Mouse (Mus musculus) layer of hippocampus, adult 18-20 months (tissue): ENCODE results near the gene Dhx33. TPM values are rescaled to one million over a fixed set of nuclear protein-coding genes. Genes with fewer than 3 reads are reported as not detected.

Experiments used
- DNase-seq, 2 experiments: peaks; one replicate each; pipeline ENCODE4 v3.0.0; 2022; ENCODE audit warnings: low spot score in 2 of 2
- long read RNA-seq: library from polyadenylated mRNA; stranded (forward); transcript quantifications from one replicate; pipeline ENCODE4 v2.0.0, GENCODE M21; 2021
- total RNA-seq, 2 experiments: library from RNA; stranded (reverse); gene quantifications; 2 replicates each; pipeline ENCODE4 v1.2.3; 2021

Dhx33 gene
- total RNA-seq, result 10 to 100 TPM; 62.4 to 63.8 TPM
- long read RNA-seq, full-length matches to known transcripts, result 29 of 49 reads
- long read RNA-seq, partial matches to known transcripts, result 6 of 49 reads
- long read RNA-seq, other reads (novel, unspliced or antisense), result 14 of 49 reads

DNA sequence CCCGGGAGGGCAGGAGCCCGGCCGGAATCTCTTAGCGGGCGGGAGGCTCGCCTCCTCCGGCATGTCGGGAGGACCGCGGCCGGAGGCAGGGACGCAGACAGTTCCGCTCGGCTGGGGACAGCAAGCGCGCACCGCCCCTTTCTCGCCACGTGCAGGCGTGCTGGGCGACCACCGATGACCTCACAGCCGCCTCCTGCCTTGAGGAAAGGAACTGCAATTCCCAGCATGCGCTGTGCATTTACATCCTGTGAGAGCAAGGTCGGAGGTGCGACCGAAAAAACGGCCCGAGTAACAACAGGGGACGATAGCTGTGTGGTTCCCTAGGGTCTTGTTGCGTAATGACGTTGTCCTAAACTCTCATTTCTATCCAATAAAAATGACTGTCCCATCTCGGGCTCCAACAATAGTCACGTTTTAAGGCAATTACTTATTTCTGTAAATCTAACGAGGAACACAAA, at the start of gene Dhx33:
Gene Dhx33, minus strand, starts transcription at position 122 of the 458 bp plus-strand sequence.
- DNase-seq, result peak; percentile 96 to 99

DNA sequence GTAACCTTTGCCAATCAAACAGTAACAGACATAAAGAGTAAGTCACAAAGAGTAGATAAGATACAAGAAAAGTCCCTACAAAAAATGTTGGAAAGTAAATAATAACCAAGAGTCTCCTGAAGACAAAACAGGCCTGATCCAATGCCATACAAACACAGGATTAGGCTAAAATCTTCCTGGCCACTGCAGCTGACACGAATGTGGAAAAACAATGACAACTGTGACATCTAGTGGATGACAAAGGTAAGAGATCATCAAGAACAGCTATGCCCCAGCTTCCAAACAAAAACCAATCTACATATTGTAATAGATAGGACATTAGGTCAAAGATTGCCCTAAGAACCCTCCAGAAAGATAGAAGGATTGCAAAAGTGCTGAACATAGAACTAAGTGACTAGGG, 48.3 kb upstream of the Dhx33 start:
- DNase-seq, result peak in 1 of 2 experiments; percentile 53

DNA sequence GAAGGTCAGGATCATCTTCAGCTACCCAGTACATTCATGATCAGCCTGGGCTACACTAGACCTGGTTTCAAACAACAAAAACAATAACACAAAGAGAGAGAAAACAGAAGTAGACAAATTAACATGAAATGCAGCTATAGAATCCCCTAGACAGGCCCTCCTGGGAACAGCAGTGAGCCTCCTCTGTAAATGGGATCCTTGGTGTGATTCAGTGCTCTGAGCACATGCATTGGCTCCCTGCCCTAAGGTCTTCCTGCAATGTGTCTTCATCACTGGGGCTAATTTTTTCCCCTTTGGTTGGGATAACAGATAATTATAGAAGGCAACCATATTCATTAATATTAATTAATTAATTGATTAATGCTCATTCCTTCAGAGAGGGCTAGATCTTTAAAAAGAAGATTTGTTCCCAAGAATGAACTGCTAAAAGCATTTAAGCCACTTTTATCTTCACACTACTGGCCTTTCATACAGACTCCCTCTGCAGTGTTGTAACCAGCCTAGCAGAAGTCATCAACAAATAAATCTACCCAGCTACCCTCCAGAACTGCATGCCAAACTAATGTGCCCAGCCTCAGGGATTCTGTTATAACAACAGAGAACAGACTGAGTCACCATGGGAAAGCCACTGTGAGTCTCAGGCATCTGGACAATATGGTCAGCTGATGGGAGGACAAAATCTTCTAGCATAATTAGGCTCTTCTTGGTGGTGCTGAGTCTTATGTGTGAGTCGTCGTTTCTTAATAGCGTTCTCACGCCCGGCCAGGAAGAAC, 35.5 kb upstream of the Dhx33 start:
- DNase-seq, result no peak

DNA sequence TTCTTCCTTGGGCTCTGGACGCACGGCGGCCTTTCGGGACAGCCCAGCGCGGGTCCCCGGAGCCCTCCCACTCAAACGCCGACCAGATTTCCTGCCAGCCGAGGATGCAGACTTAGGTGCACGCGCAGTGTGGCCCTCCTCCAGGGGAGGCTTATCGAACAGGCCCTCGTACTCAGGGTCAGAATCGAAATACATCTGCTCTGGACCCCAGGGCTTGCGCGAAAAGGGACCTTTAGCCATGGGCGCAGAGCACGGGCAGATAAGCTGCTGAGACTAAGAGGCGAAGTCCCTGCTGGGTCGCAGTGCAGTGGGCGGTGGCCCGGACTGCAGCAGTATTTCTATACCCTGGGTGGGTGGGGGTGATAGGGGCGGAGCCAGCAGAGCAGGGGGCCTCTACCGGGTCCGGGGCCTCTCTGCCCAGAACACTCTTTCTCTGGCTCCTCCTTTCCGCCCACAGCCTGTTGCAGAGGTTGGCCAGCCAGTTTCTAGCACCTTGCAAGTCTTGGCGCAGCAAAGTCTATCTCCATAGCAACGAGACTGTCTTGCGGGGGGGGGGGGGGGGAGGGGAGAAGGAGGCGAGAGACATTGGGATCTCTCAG, 29.0 kb upstream of the Dhx33 start, which contains the start of gene 6330403K07Rik:
Gene 6330403K07Rik, minus strand, starts transcription at position 351 of the 599 bp plus-strand sequence.
- DNase-seq, result peak; percentile 49 to 63

DNA sequence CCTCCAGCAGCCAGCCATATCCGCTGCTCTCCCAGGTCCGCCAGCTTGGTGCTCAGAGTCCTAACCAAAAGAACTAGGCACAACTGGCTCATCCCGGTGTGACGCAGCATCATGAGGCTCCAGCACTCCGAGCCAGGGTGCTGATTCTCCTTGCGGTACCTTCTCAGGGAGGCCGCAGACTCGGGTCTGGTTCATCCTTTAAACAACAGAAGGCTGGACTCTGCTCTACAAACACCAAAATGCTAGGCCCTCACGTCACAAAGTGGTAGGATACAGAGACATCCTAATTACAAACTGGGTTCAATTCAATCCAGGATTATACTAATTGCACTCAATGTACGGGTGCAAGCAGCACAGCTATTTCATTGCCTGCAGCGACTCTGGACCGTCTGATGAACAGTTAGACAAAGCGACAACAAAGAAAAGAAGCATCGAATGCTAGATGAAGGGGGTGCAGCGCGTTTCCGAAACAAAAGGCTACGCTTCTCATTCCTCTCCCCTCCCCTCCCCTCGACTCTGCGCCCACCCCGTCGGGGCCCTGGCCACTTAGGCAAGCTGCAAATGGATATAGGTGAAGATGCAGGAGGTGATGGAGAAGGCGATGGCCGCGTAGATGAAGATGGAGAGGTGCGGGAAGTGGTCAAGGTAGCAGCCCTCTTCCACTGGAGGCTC, 28.4 kb upstream of the Dhx33 start:
- DNase-seq, result peak; percentile 40 to 59

DNA sequence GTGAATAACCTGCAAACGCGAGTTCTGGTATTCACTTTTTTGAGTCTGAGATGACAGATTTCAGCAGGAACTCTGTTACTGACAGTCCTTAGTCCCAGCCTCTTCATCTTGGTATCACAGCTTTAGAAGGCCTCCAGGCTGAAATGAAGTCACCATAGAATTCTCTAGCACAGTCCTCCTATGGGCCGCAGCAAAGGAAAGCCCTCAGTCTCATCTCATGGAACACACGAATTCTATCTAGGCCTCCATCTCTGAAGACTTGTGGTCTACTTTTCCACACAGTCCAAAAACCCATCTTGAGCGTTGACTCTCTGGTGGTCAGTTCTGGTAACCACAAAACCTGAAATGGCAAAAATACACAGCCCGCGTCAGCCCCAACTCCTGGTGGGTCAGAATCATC, 27.8 kb upstream of the Dhx33 start:
- no peak for DNase-seq

DNA sequence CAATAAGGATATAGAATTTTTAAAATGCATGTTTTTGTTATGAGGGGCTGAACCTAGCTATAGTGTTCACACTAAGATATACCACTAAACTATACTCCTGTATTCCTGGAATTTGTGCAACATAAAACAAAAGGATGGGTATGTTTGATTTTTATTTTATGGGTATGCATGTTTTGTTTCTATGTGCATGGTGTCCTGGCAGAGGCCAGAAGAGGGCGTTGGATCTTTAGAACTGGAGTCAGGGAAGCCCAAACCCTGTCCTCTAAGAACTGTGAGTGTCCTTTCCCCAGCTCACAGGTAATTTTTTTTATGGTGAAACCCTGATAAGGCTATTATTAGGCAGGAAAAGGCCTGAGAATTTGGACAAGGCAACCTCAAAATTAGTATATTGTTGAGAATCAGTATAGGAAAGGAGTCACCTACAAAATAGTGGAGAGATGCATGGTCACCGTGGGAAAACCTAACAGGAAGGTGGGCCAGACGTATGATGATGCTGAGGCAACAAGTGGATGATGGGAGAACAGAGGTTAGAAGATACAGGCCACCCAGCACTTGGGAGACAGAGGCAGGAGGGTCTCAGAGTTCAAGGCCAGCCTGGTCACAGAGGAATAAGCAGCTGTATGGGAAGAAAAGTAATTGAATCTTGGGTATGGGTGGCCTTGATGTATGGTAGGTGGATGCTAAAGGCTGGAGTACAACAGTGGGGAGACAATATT, 25.3 kb upstream of the Dhx33 start:
- DNase-seq, result no peak

DNA sequence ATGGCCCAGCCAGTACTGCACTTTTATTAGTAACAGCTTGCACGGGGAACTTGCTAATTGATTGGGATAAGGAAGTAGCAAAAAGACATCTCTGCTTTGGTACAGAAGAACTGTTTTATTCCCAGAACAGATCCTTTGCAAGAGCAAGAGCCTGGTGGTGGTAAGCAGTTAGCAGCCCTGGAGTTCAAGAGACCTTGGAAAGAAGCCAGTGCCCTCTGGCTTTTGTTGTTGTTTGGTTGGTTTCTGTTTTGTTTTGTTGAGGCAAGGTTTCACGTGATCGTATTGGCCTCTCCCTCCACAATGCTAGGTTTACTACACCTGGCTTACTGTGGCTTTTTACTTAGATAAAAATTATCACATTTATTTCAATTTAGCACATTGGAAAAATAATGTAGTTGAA, 24.0 kb upstream of the Dhx33 start:
- DNase-seq, result no peak

DNA sequence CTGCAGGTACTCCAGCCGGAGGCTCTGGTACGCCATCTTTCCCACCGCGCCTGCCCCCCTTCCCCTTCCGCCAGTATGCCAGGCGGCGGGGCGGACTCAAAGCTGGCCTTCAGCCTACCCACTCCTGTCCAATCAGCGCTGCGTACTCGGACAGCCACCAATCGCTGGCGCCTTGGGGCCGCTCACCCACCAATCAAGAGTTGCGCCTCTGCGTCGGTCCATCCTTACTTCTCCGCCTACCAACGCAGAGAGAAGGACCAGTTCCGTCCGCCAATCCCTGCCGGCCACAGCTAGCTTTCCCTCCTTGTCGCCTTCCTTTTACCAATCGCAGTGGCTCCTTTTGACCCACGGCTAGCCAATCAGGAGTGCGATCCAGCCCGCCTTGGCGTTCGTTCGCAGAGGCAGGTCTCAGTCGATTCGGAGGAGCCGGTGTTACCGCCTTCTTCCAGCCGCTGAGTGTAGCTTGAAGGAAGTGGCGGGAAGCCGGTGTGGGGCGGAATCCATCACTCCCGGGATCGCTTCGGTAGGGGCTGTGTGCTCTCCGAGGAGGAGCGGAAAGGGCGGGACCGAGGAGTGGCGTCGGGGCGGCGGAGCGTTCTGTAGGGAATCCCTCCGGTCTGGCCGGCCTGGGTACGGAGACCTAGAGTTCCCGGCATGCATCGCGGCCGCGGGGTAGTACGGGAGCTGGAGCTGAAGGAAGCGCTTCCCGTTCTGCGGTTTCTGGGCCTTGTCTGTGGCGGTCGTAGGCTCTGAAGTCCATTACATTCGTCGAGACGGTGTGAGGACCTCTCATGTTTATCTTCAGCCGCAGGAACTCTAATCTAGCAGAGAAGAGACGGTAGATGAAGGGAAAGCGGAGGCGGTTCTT, 15.2 kb upstream of the Dhx33 start, which contains the start of the genes Mis12 and Derl2:
Gene Mis12, plus strand, starts transcription at position 411 of the 868 bp plus-strand sequence.
Gene Derl2, minus strand, starts transcription at position 641 of the 868 bp plus-strand sequence.
- peak; percentile 99 for DNase-seq

DNA sequence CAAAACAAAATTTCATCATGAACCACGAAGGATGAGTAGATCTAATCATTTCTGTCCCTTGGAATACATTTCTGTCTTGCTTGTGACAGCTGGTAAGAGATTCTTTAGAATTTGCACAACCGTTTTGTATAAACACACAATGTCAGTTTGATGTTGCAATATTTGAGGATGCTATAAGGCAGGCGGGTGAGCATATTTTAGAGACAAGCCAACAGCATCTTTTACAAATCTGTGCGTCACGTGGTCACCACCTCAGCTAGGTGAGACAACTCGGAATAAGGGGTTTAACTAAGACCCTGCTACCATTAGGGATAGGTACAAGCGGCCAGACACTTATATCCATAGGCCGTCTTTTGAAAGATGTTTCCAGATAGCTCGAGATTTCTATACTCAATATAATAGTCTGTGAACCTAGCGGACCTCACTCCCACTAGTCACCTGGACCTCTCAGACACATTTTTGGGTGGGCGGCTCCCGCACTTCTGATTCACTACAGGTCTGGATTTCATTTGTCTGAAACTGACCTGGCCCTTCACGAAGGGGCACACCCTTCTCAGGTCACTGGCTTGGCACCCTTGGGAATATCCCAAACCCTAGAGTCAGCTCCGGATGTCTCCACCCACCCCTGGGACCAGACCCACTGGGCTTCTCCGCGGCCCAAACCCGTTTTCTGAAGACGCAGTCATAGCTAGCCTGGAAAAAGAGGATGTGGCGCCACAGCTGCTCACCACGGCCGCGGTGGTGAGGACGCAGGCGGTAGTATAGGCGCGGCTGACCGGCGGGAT, 14.4 kb upstream of the Dhx33 start:
- no peak for DNase-seq

DNA sequence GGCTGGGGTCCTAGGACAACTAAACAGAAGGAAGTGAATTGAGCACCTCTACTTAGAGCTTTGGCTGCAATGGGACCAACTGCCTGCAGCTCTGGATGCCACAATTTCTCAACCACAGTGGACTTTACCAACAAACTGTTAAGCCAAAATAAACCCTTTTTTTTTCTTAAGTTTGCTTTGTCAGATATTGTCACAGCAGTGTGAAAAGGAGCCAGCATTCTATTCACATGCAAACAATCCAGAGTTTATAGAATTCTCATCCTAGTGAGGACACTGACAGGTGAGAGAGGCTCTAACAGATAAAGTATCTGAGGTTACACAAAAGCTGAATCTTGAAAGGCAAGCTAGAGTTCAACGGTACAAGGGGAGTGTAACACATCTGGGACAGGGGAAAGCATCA, 12.8 kb upstream of the Dhx33 start:
- DNase-seq, result no peak

DNA sequence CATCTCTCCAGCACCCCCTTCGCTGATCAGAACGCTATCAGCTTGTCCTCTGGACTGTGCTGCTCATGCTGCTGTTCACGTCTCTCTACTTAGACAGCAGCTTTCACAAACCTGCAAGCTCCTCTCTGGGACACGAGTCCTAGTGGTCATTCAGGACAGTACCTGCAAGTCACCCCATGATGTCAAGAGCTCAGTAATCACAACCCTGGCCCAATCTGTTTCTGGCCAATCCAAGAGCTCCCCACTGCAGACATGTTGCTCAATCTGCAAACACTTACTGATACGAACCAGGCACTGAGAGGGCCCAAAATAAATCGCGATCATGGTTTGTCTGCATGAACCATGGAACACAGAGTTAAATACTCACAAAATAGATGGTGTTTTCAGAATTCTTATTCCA, 8.5 kb upstream of the Dhx33 start:
- no peak for DNase-seq

DNA sequence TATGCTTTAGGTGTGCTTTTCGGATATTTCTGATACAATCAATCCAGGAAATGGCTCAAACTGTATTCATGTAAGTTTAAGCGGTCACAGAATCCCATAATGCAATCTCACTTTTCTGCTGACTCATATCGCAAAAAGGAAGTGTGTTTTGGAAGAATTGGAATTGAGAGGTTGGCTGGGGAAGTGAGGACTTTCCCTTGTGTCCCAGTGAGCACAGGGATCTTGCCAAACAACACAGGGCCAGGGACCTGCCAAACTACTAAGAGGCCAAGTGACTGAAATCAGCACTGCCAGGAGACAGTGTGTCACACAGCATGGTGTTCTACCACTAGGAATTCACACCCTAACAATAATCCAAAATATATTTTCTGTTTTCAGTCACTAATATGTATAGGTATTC, 4.1 kb upstream of the Dhx33 start:
- DNase-seq, result no peak

DNA sequence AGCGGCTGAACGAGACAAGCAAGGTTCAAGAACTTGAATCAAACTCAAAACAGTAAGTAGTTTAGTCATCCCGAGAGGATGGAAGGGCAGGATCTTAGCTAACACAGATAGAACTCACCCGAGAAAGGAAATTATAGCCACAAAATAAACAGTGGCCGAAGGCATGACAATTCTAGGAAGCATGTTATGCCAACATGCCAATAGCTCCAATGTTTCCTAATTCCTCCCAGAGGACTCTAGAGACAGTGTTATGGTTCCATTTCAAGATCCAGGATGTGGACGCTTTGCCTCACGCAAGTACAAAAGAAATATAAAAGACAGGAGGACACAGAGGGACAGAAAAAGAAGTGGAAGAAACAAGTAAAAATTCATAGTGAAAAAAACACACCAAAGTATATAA, 3.6 kb upstream of the Dhx33 start:
- DNase-seq, result no peak

DNA sequence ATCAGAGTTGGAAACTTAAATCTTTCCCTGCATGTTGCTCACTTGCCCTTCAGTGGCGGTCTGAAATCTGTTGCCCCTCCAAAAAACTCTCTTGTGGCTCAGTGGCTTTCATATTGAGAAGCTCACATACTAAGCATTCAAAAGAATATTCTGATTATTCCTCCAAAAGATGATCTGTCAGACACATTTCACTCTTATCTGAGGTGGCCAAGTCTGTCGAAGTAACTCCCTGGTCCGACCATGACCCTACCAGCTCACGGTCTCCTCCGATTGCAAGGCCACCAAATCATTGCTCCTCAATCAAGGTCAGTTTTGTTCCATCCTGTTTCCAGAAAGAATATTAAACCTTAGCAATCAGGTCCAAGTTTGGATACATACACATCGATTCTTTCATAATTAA, 2.8 kb upstream of the Dhx33 start:
- no peak for DNase-seq

DNA sequence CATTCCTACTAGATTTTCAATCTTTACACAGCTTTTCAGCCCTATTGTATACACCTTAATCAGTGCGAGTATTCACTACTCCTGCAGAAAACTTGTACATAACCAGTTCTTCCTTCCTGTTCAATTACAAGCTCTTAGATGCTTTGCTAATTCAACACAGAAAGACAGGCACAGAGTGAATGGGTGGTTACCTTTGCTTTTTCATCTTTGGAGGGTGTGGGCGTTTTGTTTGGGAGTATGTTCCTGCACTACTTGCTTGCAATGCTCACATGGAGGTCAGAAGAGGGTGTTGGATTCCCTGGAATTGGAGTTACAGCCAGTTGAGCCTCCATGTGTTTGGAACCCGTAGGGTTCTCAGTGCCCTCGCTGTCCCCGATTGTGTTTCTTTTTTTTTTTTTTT, 809 bp upstream of the Dhx33 start:
- no peak for DNase-seq

DNA sequence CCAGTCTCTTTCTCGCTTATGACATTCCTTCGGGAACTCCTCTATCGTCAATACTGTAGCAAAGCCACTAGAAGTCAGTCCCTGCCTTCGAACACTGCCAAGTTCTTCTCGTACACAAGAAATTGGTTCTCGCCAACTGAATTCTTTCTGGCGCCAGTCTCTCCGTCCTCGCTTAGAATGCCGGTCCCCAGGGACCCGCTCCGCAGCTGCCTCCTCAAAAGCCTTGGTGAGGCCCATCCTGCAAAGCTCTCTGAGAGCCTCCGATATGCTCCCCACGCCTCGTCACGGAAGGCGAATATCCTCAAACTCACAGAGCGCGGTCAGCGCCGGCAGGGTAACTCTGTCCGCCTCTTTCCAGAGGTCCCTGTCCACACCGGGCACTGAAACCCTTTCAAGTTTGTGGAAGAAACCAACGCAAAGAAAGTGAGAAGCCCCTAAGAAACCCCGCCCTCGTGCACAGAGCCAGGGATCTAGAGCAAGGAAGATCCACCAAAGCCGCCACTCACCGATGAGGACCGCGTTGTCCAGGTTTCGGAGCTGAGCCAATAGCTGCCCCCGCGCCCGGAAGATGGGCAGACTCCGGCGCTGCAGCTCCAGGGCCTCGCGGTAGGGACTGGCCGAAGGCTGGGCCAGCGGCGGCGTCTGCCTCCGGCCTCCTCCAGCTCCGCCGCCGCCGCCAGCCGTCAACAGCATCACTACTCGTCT, 474 bp downstream of the Dhx33 start:
- no peak for DNase-seq

DNA sequence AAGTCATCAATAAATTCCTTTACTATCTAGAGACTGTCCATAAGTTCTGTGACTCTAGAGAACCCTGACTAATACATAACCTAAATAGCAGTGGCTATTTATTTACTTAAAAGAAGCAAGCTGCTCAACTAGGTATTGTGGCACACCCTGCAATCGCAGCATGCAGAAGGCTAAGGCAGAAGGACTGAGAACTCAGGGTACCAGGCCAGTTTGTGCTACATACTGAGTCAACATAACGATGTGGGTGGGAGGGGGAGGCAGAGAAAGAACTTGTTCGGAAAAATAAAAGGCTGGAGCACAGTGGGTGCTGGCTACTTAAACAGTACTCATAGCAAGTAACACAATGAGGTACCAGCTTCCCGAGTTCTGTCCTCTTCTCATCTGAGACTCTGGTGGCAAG, 3.1 kb downstream of the Dhx33 start:
- peak; percentile 61 to 90 for DNase-seq
